Mouse (Mus musculus) testis, adult 2 months (tissue): ENCODE results near the gene Sowahc. TPM values are rescaled to one million over a fixed set of nuclear protein-coding genes. Genes with fewer than 3 reads are reported as not detected.

ENCODE experiments used
- H3K27ac ChIP-seq: fragments of 200-500 bp; 2 replicates; pipeline ENCODE4 v1.5.1; 2012; ENCODE audit warnings: low read depth, low read length; ENCODE audit not compliant: control insufficient read depth, insufficient read depth
- H3K27me3 ChIP-seq: fragments of 200-500 bp; 2 replicates; pipeline ENCODE4 v1.6.1; 2012; ENCODE audit warnings: mild to moderate bottlenecking, low read length, moderate library complexity; ENCODE audit not compliant: control insufficient read depth, insufficient read depth
- H3K36me3 ChIP-seq: fragments of 200-500 bp; 2 replicates; pipeline ENCODE4 v1.6.1; 2012; ENCODE audit warnings: mild to moderate bottlenecking, low read length; ENCODE audit not compliant: control insufficient read depth, insufficient read depth
- H3K4me1 ChIP-seq: fragments of 200-500 bp; 2 replicates; pipeline ENCODE4 v1.6.1; 2012; ENCODE audit warnings: low read length; ENCODE audit not compliant: control insufficient read depth, insufficient read depth
- H3K4me3 ChIP-seq: fragments of 200-500 bp; 2 replicates; pipeline ENCODE4 v1.5.1; 2012; ENCODE audit warnings: low read depth, mild to moderate bottlenecking, low read length, moderate library complexity, mixed read lengths; ENCODE audit not compliant: control insufficient read depth
- CTCF ChIP-seq: fragments of 200-500 bp; IDR thresholded peaks from 2 replicates; pipeline ENCODE4 v1.5.1; 2012; ENCODE audit warnings: low read depth, mild to moderate bottlenecking, inconsistent platforms, low read length, moderate library complexity; ENCODE audit not compliant: control insufficient read depth, insufficient read depth, insufficient replicate concordance
- POLR2A ChIP-seq: fragments of 200-500 bp; IDR thresholded peaks from 2 replicates; pipeline ENCODE4 v1.6.1; 2012; ENCODE audit warnings: low read depth, mild to moderate bottlenecking, inconsistent platforms, low read length, moderate library complexity; ENCODE audit not compliant: control insufficient read depth
- polyA plus RNA-seq: library from polyadenylated mRNA; depleted of rRNA; stranded (reverse); fragments of >200 nt; gene quantifications from 2 replicates; pipeline ENCODE4 v1.2.3, GENCODE M21; 2012

Sowahc gene
- polyA plus RNA-seq, 1 experiment = 2.3 TPM

- no peak for TF ChIP-seq POLR2A
- Histone ChIP-seq H3K4me1 (0 out of 2 replicates have a peak, but pooled peaks cover 2% of the 10 kb centered on the region), H3K4me3 (no peak overlapping the region), H3K27ac (no peak overlapping the region), H3K27me3 (no peaks in the 10 kb centered on the region), H3K36me3 (no peaks in the 10 kb centered on the region)
These were observed 31.9 kb downstream of the Sowahc start for GRCm38 (mm10) chr10:59253541-59254079.

- Histone ChIP-seq H3K27ac (no peak overlapping the region), H3K4me1 (0 out of 2 replicates have a peak, but pooled peaks cover 2% of the 10 kb centered on the region), H3K27me3 (no peaks in the 10 kb centered on the region), H3K36me3 (no peaks in the 10 kb centered on the region), H3K4me3 (no peak overlapping the region)
- TF ChIP-seq POLR2A (no peak), CTCF (no peak)
These were observed 34.8 kb downstream of the Sowahc start for GRCm38 (mm10) chr10:59256533-59256932.

GRCm38 (mm10) chr10:59259572-59259971 is 37.8 kb downstream of the Sowahc start:
- H3K36me3 ChIP-seq = no peaks in the 10 kb centered on the region
- no peak overlapping the region for H3K27ac ChIP-seq
- H3K27me3 ChIP-seq = no peaks in the 10 kb centered on the region
- 0 out of 2 replicates have a peak, but pooled peaks cover 2% of the 10 kb centered on the region for H3K4me1 ChIP-seq
- TF ChIP-seq POLR2A = no peak
- no peak for TF ChIP-seq CTCF
- no peak overlapping the region for H3K4me3 ChIP-seq

- Histone ChIP-seq H3K4me1 (no peaks in the 10 kb centered on the region), H3K4me3 (no peak overlapping the region), H3K27ac (no peak overlapping the region), H3K36me3 (no peaks in the 10 kb centered on the region), H3K27me3 (no peaks in the 10 kb centered on the region)
- TF ChIP-seq POLR2A (no peak), CTCF (no peak)
These were observed 39.9 kb downstream of the Sowahc start for GRCm38 (mm10) chr10:59261603-59262002.

- no peaks in the 10 kb centered on the region for H3K4me1 ChIP-seq
- no peak for TF ChIP-seq CTCF
- no peak for TF ChIP-seq POLR2A
- no peaks in the 10 kb centered on the region for H3K36me3 ChIP-seq
- H3K4me3 ChIP-seq = no peak overlapping the region
- no peaks in the 10 kb centered on the region for H3K27me3 ChIP-seq
- H3K27ac ChIP-seq = no peak overlapping the region
These were observed 40.3 kb downstream of the Sowahc start for GRCm38 (mm10) chr10:59262021-59262420.

GRCm38 (mm10) chr10:59262979-59263378 is 41.2 kb downstream of the Sowahc start:
- TF ChIP-seq CTCF = no peak
- TF ChIP-seq POLR2A = no peak
- no peak overlapping the region for H3K4me3 ChIP-seq
- no peaks in the 10 kb centered on the region for H3K36me3 ChIP-seq
- no peaks in the 10 kb centered on the region for H3K4me1 ChIP-seq
- H3K27ac ChIP-seq = no peak overlapping the region
- H3K27me3 ChIP-seq = no peaks in the 10 kb centered on the region

GRCm38 (mm10) chr10:59265067-59265466 is 43.3 kb downstream of the Sowahc start:
- no peak for TF ChIP-seq CTCF
- TF ChIP-seq POLR2A = no peak
- H3K27ac ChIP-seq = no peak overlapping the region
- no peak overlapping the region for H3K4me3 ChIP-seq
- H3K36me3 ChIP-seq = no peaks in the 10 kb centered on the region
- no peaks in the 10 kb centered on the region for H3K4me1 ChIP-seq
- no peaks in the 10 kb centered on the region for H3K27me3 ChIP-seq

GRCm38 (mm10) chr10:59265674-59266073 is 43.9 kb downstream of the Sowahc start:
- H3K27me3 ChIP-seq = no peaks in the 10 kb centered on the region
- H3K4me1 ChIP-seq = no peaks in the 10 kb centered on the region
- H3K36me3 ChIP-seq = no peaks in the 10 kb centered on the region
- H3K4me3 ChIP-seq = no peak overlapping the region
- TF ChIP-seq CTCF (no peak), POLR2A (no peak)
- H3K27ac ChIP-seq = no peak overlapping the region
